Mouse (Mus musculus): ENCODE data around the gene Ugt1a6a.

Gene Ugt1a6a

DNA sequence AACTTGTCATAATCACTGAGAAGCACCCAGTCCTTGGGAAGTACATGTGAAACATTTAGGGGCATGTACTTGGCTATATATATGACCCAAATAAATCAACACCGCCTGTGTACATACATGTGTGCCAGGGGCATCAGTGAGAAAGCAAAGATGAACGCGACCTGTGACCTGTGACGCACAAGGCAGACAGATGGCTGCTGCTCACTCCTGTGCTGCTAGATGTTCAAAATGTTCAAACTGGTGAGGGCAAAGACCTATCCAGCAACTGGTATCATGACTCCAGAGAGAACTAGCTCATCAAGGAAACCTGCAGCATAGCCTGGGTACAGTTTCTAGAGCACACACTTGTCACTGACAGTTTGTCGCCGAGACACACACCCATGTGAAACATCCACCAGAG lies 132.9 kb downstream of the Ugt1a6a start:
- no peak for DNase-seq (ENCODE audit: low read depth, low spot score)

DNA sequence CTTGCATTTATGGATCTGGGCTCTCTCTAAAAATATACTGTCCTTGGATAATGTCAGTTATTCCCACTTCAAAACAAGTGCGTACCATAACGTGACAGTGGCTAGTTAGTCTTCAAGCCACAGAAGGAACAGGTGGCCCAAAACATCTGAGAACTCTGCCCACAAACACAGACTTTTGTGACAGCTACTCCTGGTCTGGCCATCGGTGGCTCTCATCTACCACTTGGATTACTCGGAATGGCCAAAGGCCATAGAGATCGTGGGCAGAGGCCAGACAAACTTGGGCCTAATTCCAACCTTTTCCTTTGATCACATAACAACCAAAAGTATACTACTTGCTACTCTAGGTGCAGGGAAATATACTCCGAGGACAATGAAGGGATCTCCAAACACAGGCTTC lies 133.5 kb downstream of the Ugt1a6a start:
- no peak for DNase-seq (ENCODE audit: low read depth, low spot score)

Data from mesoderm, embryonic 11.5 days (tissue).